Mouse (Mus musculus) kidney, adult 2 months (tissue): ENCODE measurements around the gene Cript.

Experiments used
- CTCF ChIP-seq: fragments of 200-500 bp; conservative IDR thresholded peaks from 2 replicates; pipeline ENCODE4 v1.5.1; 2011; ENCODE audit warnings: low read depth, mild to moderate bottlenecking, control low read depth, low read length, moderate library complexity, mixed read lengths; ENCODE audit not compliant: insufficient read depth, insufficient read length
- POLR2A ChIP-seq: fragments of 200-500 bp; IDR thresholded peaks from one replicate; pipeline ENCODE4 v1.6.1; 2011; ENCODE audit warnings: low read depth, low read length, control low read depth

GRCm38 (mm10) chr17:86988601-86989184 is 36.7 kb upstream of the Cript start:
- TF ChIP-seq POLR2A (no peak), CTCF (no peak)
